Mouse (Mus musculus) heart, postnatal 10 days (tissue): ENCODE measurements at regions not wholly inside any gene's neighbourhood (a gene's known extent, or its start where the extent isn't known, plus 50 kb on each side); places are given as distances from the start of the nearest gene placed in this dataset.

Experiments
- DNase-seq, 2 experiments: peaks; one replicate each; pipeline ENCODE4 v3.0.0; 2021
- intact Hi-C: fragments of 180-260 bp; cut with DNase I; formaldehyde crosslinking; loops from one replicate; pipeline ENCODE4 v1.15.1; 2025

DNA sequence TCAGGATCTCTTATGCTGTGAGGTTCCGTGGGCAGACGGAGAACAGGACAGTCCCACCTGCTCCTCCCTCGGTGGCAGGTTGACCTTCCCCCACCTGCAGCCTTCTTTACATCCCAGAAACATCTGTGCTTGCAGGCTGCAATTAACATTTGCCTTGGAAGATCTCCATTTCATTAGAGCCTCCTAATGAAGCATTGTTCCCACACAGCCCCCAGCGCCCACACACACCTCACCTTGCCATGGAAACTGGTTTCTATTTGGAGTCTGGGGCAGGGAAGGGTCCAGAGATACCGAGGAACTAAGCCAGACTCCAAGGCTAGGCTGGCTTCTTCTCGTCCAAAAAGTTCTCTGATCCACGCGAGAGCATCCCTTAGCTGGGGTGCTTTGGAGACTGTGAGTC is 56.6 kb upstream of the Rpl38 start:
- DNase-seq = no peak
- intact Hi-C loops = no loop called here

- intact Hi-C loops = no loop called here
- no peak for DNase-seq
Observed at GRCm38 (mm10) chr11:114608009-114608408, 60.3 kb upstream of the Rpl38 start.

GRCm38 (mm10) chr11:114603108-114603507 is 65.2 kb upstream of the Rpl38 start:
- DNase-seq = no peak
- intact Hi-C loops = no loop called here

GRCm38 (mm10) chr11:114597225-114597624 is 71.1 kb upstream of the Rpl38 start:
- DNase-seq = no peak
- intact Hi-C loops = no loop called here

- intact Hi-C loops = no loop called here
- DNase-seq = no peak
Observed at GRCm38 (mm10) chr11:114592961-114593360, 75.4 kb upstream of the Rpl38 start.

GRCm38 (mm10) chr11:114588554-114588953 is 79.8 kb upstream of the Rpl38 start:
- intact Hi-C loops = no loop called here
- no peak for DNase-seq

DNA sequence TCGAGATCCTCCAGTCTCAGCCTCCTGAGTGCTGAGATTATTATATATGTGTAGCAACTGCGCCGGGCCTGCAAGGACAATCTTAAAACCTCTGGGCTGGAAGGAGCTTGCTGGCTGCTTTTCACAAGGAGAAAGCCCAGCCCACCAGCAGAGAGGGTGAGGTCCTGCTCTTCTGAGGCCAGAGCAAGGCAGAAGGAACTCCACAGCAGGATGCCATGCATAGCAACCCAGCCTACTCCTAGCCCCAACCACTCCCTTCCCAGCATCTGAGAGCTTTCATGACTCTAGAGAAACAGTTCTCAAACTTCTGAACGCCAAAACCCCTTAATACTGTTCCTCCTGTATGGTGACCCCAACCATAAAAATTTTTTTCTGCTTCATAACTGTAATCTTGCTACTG is 80.3 kb upstream of the Rpl38 start:
- intact Hi-C loops = no loop called here

DNA sequence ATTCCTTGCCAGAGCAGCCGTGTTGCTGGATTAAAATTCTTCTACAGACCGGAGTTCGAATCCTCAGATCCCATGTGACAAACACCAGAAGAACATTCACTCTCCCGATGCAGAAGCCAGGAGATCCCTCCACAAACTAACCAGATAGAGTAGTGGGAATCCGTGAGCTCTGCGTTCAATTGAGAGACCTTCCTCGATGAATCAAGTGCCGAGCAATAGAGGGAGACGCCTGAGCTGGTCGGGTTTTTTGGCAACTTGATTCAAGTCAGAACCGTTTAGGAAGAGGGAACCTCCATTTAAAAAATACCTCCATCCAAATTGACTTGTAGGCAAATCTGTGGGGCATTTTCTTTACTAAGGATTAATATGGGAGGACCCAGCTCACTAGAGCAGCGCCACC is 81.9 kb upstream of the Rpl38 start:
- DNase-seq = no peak
- intact Hi-C loops = no loop called here

More for the DNA sequence above, 80.3 kb upstream of the Rpl38 start:
- DNase-seq = no peak

DNA sequence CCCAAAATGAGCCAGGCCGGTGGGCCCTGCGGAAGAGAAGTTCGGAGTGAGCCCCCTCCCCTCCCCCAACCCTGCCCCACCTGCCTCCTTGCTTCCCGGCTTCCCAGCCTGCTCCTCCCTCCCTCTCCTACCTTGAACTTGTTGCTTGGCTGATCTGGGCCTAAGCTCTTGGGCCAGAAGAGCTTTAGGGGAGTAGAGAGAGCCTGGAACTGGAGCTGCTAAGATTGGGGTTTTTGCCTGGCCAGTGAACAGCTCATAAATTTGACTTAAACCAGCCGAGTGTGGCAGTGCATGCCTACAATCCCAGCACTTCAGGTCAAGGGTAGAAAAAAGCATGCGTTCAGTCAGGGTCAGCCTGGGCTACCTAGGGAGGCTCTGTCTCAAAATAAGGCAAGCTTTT is 83.5 kb upstream of the Rpl38 start:
- intact Hi-C loops = no loop called here
- DNase-seq = no peak

DNA sequence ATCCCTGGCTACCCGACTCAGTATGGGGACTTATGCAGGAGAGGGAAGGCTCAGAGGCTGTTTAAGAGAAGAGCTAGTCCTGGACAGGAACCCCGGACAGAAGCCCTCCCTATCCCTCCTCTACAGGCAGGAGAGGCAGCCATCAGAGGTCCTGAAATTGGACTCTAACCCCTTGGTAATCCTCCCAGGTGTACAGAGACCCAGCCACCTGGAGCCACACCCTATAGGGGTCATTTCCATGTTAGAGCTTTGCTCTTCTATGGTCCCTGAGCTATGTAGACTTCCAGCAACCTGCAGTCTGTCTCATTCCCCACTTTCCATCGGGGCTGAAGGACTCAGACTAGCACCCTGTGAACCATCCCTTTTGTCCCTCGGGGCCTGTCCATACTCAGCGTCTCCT is 84.2 kb upstream of the Rpl38 start:
- intact Hi-C loops = no loop called here
- no peak for DNase-seq

- no peak for DNase-seq
Observed at GRCm38 (mm10) chr11:114579986-114580385, 88.3 kb upstream of the Rpl38 start.

GRCm38 (mm10) chr11:114578551-114578950 is 89.8 kb upstream of the Rpl38 start:
- intact Hi-C loops = no loop called here
- DNase-seq = no peak

More at GRCm38 (mm10) chr11:114579986-114580385, 88.3 kb upstream of the Rpl38 start:
- intact Hi-C loops = no loop called here

DNA sequence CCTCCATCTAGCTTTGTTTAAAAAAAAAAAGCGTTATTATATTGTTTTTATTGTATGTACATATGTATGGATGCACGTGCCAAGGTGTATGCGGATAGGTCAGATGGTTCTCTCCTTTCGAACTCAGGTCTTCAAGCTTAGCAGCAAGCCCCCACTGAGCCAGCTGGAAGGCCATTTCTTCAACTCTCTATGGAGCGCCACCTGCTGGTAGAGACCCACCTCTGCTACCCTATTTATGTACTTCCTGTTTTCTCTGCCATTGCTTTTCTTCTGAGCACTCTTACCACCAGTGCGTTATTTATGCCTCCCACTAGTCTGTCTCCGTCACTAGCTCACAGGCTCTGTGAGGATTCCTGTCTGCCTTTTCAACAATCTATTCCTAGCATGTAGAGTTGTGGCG is 91.5 kb upstream of the Rpl38 start:
- DNase-seq = no peak
- intact Hi-C loops = no loop called here

DNA sequence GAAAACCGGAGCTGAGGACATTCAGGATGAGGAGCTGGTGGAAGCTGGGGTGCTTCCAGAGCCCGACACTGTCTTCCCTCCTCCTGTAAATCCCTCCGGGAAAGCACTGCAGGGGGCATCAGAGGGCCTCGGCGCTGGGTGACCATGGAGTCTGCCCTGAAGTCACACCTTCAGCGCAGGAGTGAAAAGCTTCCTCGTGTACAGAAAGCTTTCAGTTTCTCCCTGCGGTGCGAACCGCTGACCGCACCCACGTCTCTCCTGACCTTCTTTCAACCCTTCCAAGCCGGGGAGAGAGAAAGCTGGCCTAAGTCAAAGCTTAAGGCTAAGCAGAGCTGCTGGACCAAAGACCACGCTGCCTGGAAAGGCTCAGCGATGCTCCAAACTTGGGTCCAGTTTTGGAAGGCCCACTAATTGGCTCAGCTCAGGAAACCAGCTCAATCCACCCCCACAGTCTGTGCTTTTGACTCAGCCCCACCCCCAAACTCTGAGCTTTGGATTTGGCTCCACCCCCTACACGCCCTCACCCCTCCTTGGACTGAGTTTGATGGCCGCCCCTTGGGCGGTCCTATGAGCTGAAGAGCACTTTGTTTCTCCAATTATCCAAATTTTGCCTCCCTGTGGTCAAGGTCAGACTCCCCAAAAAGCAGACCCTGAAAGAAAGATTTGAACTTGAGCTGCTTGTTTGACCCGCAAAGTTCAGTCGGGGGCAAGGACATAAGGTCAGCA is 97.0 kb upstream of the Rpl38 start:
- intact Hi-C loops = no loop called here
- DNase-seq = no peak

DNA sequence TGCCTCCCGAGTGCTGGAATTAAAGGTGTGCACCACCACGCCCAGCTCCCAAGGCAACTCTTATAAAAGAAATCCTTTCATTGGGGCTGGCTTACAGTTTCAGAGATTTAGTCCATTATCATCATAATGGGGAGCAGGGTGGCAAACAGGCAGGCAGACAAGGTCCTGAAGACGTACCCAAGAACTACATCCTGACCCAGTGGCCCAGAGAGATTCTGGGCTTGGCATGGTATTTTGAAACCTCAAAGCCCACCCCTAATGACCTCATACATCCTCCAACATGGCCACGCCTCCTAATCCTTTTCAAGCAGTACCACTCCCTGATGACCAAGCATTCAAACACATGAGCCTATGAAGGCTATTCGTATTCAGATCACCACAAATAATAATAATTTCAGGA is 98.2 kb upstream of the Rpl38 start:
- intact Hi-C loops = no loop called here
- DNase-seq = no peak

GRCm38 (mm10) chr11:114567814-114568800 is 100.2 kb upstream of the Rpl38 start:
- intact Hi-C loops = no loop called here
- DNase-seq = no peak

DNA sequence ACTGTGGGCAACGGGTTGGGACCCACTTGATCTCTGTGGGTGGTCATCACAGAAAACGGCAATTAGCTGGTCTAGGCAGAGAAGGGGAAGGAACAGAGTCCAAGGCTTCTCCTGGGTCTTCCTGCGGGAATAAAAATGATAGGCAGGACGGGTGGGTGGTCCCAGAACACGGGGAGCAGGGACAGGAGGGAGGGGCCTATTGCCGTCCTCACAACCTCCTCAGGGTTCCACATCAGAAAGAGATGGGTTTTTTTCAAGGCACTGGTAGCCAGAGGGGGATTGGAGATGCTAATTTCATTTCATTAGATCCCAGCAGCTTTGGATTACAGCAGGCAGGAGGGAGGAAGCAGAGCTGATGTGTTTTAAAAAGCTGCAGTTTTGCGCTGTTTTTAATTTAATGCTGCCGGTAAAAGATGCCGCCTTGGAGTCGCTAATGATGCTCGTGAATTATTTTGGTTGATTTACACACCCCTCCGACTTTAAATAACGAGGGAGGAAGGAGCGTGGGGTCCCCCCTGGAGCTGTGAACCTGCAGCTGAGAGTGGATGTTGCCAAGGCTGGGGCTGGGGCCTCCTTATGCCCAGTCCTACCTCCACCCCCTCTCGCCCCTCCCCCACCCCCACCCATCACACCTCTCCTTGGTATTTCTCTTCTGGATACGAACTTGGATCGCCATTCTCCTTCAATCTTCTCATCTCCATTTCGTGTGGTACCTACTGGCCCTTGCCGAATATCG is 101.1 kb upstream of the Rpl38 start:
- DNase-seq = no peak
- intact Hi-C loops = no loop called here

DNA sequence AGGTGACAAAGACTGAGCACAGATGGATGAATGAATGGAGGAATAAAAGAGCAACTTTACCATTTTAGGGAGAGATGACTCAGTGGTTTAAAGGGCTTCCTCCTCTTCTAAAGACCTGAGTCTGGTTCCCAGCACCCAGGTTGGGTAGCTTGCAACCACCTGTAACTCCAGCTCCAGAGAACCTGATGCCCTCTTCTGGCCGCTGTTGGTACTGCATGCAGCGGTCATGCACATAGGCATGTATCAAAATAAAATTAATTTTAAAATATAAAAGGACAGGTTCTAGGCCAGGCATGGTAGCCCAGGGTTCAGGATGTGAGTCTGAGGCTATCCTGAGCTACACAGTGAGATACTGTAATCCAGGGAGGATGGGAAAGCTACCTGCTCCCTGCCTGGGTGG is 103.4 kb upstream of the Rpl38 start:
- DNase-seq = no peak
- intact Hi-C loops = no loop called here

- no peak for DNase-seq
- intact Hi-C loops = no loop called here
Observed at GRCm38 (mm10) chr11:114563172-114563571, 105.2 kb upstream of the Rpl38 start.

DNA sequence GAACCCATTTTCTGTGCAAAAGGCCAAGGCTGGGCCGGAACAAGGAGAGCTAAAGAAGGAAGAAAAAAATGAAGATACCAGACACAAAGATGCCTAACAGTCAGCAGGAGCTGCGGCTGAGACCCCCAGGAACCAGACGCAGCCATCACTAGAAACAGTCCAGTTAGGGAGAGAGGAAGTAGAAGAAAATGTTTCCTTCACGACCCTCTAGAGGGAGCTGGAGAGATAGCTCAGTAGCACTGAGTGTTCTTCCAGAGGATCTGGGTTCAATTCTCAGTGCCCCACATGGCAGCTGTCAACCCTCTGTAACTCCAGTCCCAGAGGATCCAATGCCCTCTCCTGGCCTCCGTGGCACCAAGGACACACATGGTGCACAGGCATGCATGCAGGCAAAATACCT is 113.7 kb upstream of the Rpl38 start:
- no peak for DNase-seq
- intact Hi-C loops = no loop called here

DNA sequence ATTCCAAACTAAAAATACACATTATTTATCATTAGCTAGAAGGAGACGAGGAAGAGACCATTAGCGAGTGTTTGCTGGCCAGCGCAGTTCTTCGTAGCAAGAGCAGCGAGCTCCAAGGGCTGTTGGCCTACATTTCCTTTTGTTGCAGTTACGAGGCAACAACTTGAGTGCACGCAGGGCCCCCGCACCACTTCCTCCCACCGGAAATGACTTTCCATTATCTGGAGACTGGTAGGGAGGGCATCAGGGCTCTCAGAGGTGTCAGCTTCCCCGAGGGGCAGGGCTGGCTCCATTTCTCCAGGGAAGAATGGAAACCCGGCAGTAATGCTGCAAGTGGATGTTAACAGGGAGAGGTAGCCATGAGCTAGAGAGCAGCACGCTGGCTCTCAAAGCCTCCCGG is 114.3 kb upstream of the Rpl38 start:
- intact Hi-C loops = no loop called here
- DNase-seq = peak; percentile 18 to 21
